Mouse (Mus musculus): ENCODE data around the gene Dst. TPM values are rescaled to one million over a fixed set of nuclear protein-coding genes. Genes with fewer than 3 reads are reported as not detected.

Dst gene
- polyA plus RNA-seq, 1 experiment from 2014 or later = 25.9 TPM

DNA sequence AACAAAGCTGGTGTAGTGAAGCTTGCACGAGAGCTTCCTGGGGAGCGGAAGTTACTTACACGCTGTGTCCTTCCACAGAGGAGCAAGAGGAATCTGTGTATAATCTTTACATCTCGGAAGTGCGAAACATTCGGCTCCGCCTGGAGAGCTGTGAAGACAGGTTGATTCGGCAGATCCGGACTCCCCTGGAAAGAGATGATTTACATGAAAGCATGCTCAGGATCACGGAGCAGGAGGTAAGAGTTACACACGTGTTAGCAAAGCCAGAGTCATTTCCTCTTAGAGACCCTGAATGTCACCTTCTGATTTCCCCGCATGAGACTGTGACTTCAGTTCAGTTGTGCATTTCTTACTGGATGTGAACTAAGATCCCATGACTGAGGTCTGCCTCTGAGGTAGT, 261.1 kb downstream of the Dst start:
- H3K9me3 ChIP-seq = no peaks in the 10 kb centered on the region
- no peak overlapping the region for H3K4me3 ChIP-seq
- H3K4me1 ChIP-seq (replicated peaks) = no peaks in the 10 kb centered on the region
- DNase-seq (ENCODE audit: low spot score) = no peak
- no peaks in the 10 kb centered on the region for H3K27me3 ChIP-seq (ENCODE audit: insufficient read depth, poor library complexity, severe bottlenecking)
- peaks cover 92% of the 10 kb centered on the region for H3K36me3 ChIP-seq
- WGBS = 92% methylated on average over 12 of the region's 12 CpGs
- H3K27ac ChIP-seq = no peak overlapping the region

DNA sequence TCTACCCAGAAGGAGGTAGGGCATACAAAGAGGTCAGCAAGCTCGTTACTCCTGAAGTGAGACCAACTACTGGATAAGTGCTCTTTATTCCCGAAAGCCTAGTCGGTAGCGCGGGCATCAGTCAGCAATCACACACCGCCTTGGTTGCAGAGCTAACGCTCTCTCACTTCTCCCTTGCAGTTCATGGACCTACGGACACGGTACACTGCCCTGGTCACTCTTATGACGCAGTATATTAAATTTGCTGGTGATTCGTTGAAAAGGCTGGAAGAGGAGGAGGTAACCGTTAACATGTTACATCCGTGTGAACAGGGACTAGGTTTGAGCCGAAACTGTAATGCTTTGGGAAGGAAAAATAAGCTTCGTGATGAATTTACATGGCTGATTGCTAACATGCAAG, 266.5 kb downstream of the Dst start:
- Histone ChIP-seq H3K9me3 (peaks cover 15% of the 10 kb centered on the region), H3K4me1 (replicated peaks) (no peaks in the 10 kb centered on the region), H3K4me3 (no peak overlapping the region), H3K27ac (no peak overlapping the region), H3K27me3 (ENCODE audit: insufficient read depth, poor library complexity, severe bottlenecking) (no peaks in the 10 kb centered on the region), H3K36me3 (peaks cover 94% of the 10 kb centered on the region)
- DNase-seq (ENCODE audit: low spot score) = no peak
- 96% methylated on average over 15 of the region's 15 CpGs for WGBS

DNA sequence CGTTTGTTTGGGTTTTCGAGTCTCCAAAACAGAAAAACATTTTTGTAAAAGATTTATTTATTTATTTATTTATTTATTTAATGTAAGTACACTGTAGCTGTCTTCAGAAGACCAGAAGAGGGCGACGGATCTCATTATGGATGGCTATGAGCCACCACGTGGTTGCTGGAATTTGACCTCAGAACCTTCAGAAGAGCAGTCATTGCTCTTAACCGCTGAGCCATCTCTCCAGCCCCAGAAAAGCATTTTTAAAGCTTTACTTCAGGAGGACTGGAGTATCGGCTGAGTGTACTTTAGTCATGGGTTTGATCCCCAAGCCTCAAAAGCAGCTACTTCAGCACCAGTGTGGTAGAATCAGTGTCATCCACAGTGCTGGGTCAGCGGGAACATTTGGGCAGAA, 266.9 kb downstream of the Dst start:
- H3K36me3 ChIP-seq = peaks cover 94% of the 10 kb centered on the region
- peaks cover 15% of the 10 kb centered on the region for H3K9me3 ChIP-seq
- no peaks in the 10 kb centered on the region for H3K4me1 ChIP-seq (replicated peaks)
- H3K27me3 ChIP-seq (ENCODE audit: insufficient read depth, poor library complexity, severe bottlenecking) = no peaks in the 10 kb centered on the region
- DNase-seq (ENCODE audit: low spot score) = no peak
- no peak overlapping the region for H3K27ac ChIP-seq
- H3K4me3 ChIP-seq = no peak overlapping the region
- 87% methylated on average over 8 of the region's 8 CpGs for WGBS

DNA sequence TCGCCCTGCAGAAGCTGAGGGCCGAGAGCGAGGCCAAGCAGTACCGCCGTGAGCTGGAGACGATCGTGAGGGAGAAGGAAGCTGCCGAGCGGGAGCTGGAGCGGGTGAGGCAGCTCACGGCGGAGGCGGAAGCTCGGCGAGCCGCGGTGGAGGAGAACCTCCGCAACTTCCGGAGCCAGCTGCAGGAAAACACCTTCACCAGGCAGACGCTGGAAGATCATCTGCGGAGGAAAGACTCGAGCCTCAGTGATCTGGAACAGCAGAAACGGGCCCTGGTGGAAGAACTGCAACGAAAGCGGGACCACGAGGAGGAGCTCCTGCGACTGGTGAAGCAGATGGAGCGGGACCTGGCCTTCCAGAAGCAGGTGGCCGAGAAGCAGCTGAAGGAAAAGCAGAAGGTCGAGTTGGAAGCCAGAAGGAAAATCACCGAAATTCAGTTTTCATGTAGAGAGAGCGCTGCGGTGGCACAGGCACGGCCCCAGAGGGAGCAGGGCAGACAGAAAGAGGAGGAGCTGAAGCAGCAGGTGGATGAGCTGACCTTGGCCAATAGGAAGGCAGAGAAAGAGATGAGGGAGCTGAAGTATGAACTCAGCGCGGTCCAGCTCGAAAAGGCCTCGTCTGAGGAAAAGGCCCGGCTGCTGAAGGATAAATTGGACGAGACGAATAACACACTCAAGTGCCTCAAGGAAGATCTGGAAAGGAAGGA, 270.1 kb downstream of the Dst start:
- Histone ChIP-seq H3K4me1 (replicated peaks) (peaks cover 21% of the 10 kb centered on the region), H3K4me3 (0 out of 2 replicates have a peak overlapping the region, but pooled peaks have one; percentile 13), H3K36me3 (peaks cover 85% of the 10 kb centered on the region), H3K27me3 (ENCODE audit: insufficient read depth, poor library complexity, severe bottlenecking) (no peaks in the 10 kb centered on the region), H3K9me3 (peaks cover 15% of the 10 kb centered on the region), H3K27ac (peak overlapping the region; percentile 50; the same call in 1 of the 2 replicates)
- DNase-seq (ENCODE audit: low spot score) = no peak
- 87% methylated on average over 41 of the region's 41 CpGs for WGBS

DNA sequence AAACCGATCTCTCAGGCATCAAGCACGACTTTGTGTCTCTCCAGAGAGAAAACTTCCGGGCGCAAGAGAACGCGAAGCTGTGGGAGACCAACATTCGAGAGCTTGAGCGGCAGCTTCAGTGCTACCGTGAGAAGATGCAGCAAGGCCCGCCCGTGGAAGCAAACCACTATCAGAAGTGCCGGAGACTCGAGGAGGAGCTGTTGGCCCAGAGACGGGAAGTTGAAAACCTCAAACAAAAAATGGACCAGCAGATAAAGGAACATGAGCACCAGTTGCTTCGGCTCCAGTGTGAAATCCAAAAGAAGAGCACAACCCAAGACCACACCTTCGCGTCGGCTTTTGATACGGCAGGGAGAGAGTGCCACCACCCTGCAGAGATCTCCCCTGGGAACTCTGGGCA, 271.7 kb downstream of the Dst start:
- 95% methylated on average over 19 of the region's 19 CpGs for WGBS
- H3K36me3 ChIP-seq = peaks cover 69% of the 10 kb centered on the region

DNA sequence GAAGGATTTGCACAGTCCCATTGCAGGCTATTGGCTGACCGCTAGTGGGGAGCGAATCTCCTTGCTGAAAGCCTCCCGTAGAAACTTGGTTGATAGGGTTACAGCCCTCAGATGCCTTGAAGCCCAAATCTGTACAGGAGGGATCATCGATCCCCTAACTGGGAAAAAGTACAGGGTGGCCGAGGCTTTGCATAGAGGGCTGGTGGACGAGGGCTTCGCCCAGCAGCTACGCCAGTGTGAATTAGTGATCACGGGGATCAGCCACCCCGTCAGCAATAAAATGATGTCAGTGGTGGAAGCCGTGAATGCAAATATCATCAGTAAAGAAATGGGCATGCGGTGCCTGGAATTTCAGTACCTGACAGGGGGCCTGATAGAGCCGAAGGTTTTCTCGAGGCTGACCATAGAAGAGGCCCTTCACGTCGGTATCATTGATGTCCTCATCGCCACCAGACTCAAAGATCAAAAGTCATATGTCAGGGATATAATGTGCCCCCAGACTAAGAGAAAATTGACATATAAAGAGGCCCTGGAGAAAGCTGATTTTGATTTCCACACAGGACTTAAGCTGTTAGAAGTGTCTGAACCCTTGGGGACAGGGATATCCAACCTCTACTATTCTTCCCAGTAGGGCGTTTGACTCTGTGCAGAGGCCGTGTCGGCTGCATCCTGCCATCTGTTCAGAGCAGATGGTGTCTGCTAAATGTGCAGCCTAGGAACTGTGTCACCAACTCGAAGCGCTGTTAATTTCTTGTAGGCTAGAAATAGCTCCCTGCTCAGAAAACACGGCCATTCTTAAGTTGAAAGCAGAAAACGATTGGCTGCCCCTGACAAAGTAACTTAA, 274.6 kb downstream of the Dst start:
- H3K27ac ChIP-seq = peak overlapping the region; percentile 84
- peaks cover 36% of the 10 kb centered on the region for H3K4me1 ChIP-seq (replicated peaks)
- no peak overlapping the region for H3K4me3 ChIP-seq
- H3K36me3 ChIP-seq = peaks cover 49% of the 10 kb centered on the region
- H3K27me3 ChIP-seq (ENCODE audit: insufficient read depth, poor library complexity, severe bottlenecking) = no peaks in the 10 kb centered on the region
- peak; percentile 60 for DNase-seq (ENCODE audit: low spot score)
- peaks cover 15% of the 10 kb centered on the region for H3K9me3 ChIP-seq
- WGBS = 62% methylated on average over 24 of the region's 24 CpGs

More for the DNA sequence above, 271.7 kb downstream of the Dst start:
- Histone ChIP-seq H3K27me3 (ENCODE audit: insufficient read depth, poor library complexity, severe bottlenecking) (no peaks in the 10 kb centered on the region), H3K27ac (no peak overlapping the region), H3K4me3 (no peak overlapping the region), H3K4me1 (replicated peaks) (peaks cover 36% of the 10 kb centered on the region), H3K9me3 (peaks cover 15% of the 10 kb centered on the region)
- DNase-seq (ENCODE audit: low spot score) = no peak

DNA sequence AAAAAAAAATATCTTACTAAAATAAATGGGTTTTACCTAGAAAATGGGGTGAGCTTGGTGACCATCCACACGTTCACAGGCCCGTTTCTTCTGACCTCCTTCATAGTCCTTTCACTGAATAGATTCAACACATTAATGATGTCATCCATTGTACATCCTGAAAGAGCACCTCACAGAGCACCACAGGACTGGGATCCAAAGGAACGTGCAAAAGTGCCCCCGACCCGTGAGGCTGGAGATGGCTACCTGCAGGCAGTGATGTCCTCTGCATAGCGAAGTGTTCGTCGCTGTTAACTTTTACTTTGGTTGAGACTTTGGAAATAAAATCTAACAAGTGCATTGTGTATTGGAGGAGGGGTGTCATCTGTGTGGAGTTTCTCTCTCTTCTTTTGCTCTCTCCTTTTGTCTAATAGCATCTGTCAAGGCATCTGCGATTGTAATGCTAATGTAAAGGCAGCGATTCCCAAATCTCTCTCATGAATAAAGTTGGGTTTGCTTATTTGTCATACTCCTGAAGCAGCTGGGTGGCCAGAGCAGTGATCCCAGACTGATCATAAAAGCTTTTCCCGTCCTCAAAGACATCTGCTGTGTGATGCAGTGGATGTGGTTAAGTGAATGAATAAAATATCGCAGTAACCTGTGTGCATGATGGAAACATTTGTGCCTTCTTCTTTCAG, 275.4 kb downstream of the Dst start:
- Histone ChIP-seq H3K9me3 (peaks cover 9% of the 10 kb centered on the region; the same call in 1 of the 2 replicates), H3K36me3 (peaks cover 48% of the 10 kb centered on the region), H3K27me3 (ENCODE audit: insufficient read depth, poor library complexity, severe bottlenecking) (no peaks in the 10 kb centered on the region), H3K27ac (peak overlapping the region; percentile 84), H3K4me3 (no peak overlapping the region), H3K4me1 (replicated peaks) (peaks cover 36% of the 10 kb centered on the region)
- 54% methylated on average over 12 of the region's 12 CpGs for WGBS
- DNase-seq (ENCODE audit: low spot score) = peak; percentile 47

DNA sequence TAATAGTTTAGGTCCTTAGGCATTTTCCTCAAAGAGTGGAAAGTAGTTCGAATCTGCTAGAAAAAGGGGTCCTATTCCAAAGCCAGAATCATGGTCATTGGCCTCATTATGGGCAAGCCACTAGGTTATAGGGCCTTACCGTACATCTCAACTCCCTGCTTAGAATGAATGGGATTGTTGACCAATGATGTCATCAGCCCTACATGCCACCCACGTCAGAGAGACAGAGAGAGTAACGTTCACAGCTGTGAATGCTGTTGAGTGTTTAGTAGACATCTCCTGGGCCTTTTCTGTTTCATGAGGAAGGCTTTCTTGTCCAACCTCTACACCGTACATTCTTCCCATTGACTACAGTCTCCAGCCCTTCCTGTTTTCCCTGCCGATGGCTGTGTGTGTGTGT, 276.2 kb downstream of the Dst start:
- H3K9me3 ChIP-seq = 0 out of 2 replicates have a peak, but pooled peaks cover 2% of the 10 kb centered on the region
- no peak for DNase-seq (ENCODE audit: low spot score)
- peak overlapping the region; percentile 84 for H3K27ac ChIP-seq
- 69% methylated on average over 6 of the region's 6 CpGs for WGBS
- no peak overlapping the region for H3K4me3 ChIP-seq
- H3K27me3 ChIP-seq (ENCODE audit: insufficient read depth, poor library complexity, severe bottlenecking) = no peaks in the 10 kb centered on the region
- peaks cover 36% of the 10 kb centered on the region for H3K4me1 ChIP-seq (replicated peaks)
- H3K36me3 ChIP-seq = peaks cover 48% of the 10 kb centered on the region

DNA sequence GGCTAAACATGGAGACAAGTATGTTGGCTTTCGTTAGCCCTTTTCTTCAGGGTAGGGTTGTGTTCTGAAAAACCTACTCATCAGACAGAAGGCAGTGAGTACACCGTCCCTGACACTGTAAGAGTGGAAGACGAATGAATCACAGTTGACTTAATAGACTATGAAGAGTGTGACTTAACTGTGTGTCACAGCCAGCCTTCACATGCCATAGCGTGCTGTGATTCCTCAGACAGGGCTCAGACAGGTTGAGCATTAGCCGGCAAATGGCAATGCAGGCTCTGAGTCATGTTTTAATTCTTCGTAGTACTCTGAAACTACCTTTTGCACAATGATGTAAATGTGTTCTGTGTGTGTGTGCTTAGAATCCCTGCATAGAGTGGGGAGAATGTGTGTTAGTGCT, 278.0 kb downstream of the Dst start:
- peaks cover 34% of the 10 kb centered on the region for H3K4me1 ChIP-seq (replicated peaks)
- no peak for DNase-seq (ENCODE audit: low spot score)
- no peaks in the 10 kb centered on the region for H3K9me3 ChIP-seq
- no peak overlapping the region for H3K4me3 ChIP-seq
- 0 out of 2 replicates have a peak overlapping the region, but pooled peaks have one; percentile 16 for H3K27ac ChIP-seq
- WGBS = 94% methylated on average over 6 of the region's 6 CpGs
- peaks cover 49% of the 10 kb centered on the region for H3K36me3 ChIP-seq
- no peaks in the 10 kb centered on the region for H3K27me3 ChIP-seq (ENCODE audit: insufficient read depth, poor library complexity, severe bottlenecking)

DNA sequence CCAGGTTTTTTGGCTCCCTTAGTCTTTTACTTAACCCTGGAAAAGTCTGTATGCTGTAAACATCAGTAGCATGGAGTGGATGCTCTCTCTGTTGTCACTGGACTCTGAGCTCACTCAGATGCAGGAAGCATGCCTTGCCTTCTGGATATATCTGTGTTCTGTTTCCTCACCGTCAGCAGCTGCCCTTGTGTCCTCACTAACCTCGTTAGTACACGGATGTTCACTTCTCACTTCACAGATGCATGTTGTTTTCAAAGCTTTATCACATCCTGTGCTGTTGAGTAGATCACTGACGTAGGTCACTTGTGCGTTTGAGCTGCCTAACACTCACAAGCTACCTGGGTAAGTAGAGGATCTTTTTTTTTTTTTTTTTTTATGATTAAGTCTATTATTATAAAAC, 279.5 kb downstream of the Dst start:
- DNase-seq (ENCODE audit: low spot score) = no peak
- Histone ChIP-seq H3K36me3 (peaks cover 52% of the 10 kb centered on the region), H3K4me1 (replicated peaks) (peaks cover 21% of the 10 kb centered on the region), H3K9me3 (no peaks in the 10 kb centered on the region), H3K4me3 (no peak overlapping the region), H3K27me3 (ENCODE audit: insufficient read depth, poor library complexity, severe bottlenecking) (no peaks in the 10 kb centered on the region), H3K27ac (no peak overlapping the region)
- WGBS = 85% methylated on average over 5 of the region's 5 CpGs

DNA sequence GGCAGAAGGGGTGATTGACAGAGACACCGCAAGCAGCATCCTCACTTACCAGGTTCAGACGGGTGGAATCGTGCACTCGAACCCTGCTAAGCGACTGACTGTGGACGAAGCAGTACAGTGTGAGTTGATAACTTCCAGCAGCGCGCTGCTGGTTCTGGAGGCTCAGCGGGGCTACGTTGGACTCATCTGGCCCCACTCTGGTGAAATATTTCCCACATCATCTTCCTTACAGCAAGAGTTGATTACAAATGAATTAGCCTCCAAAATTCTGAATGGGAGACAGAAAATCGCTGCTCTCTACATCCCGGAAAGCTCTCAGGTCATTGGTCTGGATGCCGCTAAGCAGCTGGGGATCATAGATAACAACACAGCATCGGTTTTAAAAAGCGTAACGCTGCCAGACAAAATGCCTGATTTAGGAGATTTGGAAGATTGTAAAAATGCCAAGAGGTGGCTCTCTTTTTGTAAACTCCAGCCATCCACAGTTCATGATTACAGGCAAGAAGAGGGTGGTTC, 280.8 kb downstream of the Dst start:
- Histone ChIP-seq H3K27me3 (ENCODE audit: insufficient read depth, poor library complexity, severe bottlenecking) (no peaks in the 10 kb centered on the region), H3K4me3 (no peak overlapping the region), H3K4me1 (replicated peaks) (peaks cover 9% of the 10 kb centered on the region), H3K36me3 (peaks cover 63% of the 10 kb centered on the region), H3K9me3 (no peaks in the 10 kb centered on the region), H3K27ac (no peak overlapping the region)
- WGBS = 94% methylated on average over 16 of the region's 16 CpGs
- no peak for DNase-seq (ENCODE audit: low spot score)

DNA sequence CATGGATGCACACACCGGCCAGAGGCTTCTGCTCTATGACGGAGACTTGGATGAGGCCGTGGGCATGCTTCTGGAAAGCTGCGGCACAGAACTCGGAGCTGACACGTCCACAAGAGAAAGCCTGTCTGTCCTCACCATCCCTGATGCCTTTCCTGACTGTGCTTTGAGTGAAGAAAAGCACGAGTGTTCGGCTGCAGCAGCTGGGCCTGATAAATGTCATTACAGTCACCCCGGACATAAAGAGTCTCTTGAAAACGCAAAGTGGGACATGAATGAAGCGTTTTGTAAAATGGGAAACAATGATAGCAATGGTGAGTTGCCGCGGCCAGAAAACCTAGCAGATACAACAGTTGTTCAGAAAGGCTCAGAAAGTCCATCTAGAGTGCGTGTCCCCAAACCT, 281.3 kb downstream of the Dst start:
- H3K4me3 ChIP-seq = no peak overlapping the region
- no peaks in the 10 kb centered on the region for H3K27me3 ChIP-seq (ENCODE audit: insufficient read depth, poor library complexity, severe bottlenecking)
- H3K36me3 ChIP-seq = peaks cover 69% of the 10 kb centered on the region
- DNase-seq (ENCODE audit: low spot score) = no peak
- no peaks in the 10 kb centered on the region for H3K9me3 ChIP-seq
- WGBS = 90% methylated on average over 14 of the region's 14 CpGs
- no peak overlapping the region for H3K27ac ChIP-seq
- peaks cover 3% of the 10 kb centered on the region for H3K4me1 ChIP-seq (replicated peaks)

All from hindbrain, embryonic 10.5 days (tissue).